Mouse (Mus musculus) adrenal gland, adult 8-10 months (tissue): ENCODE results near the gene Fosl1. TPM values are rescaled to one million over a fixed set of nuclear protein-coding genes. Genes with fewer than 3 reads are reported as not detected.
"Not testable (repeated sequence)": the region's sequence is repeated elsewhere in the genome, so short reads cannot be mapped to it uniquely, and the experiment has no call there.

Experiments used
- DNase-seq: peaks from one replicate; pipeline ENCODE4 v3.0.0; 2022
- total RNA-seq, 4 experiments: library from RNA; stranded (reverse); gene quantifications; 2 replicates each; pipeline ENCODE4 v1.2.4; 2022

The Fosl1 gene
- total RNA-seq, 4 experiments from 2014 or later = 0.22 to 0.86 (median 0.56) TPM; not detected in 1

DNA sequence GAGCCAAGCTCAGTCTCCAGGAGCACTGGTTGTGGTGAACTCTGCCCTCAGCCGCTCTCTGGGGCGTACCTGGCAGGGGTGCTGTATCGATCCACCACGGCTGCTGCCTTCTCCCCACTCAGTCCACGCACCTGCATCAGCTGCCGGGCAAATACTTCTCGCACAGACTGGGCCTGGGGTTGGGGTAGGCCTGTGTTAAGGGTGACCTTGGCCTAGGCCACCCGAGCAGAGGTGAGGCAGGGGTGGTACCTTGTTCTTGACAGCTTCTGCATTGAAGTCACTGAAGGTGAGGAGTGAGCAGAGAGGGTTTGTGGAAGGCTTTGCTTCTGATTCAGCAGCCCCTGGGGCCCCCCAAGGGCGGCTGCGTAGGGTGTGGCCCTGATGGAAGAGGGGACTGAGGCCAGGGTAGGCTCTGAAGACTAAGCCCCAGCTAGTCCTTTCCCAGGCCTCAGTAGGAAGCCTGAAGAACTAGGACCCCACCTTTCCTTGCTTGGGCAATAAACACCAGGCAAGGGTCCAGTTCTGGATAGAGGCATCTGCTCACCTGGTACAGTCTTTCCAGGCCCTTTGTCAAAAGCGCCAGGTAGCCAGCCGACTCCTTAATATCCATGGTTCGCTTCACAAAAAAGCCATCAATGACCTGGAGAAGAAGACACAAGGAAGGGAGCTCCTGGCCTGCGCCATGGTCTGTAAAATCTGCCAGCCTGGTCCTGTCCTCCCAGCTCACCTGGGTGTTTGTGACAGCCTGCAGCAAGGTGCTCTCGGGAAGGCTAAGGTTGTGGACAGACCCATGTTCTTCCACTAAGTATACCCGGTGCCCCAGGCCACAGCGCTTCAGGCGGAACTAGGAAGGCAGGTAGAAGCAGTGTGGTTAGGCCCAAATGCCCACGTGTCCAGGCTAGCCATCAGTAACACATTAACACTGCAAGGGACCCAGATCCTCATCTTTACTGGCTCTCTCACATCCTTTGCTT, 36.3 kb downstream of the Fosl1 start:
- no peak for DNase-seq

- DNase-seq = no peak
These were observed 37.1 kb downstream of the Fosl1 start for GRCm38 (mm10) chr19:5484496-5484895.

- DNase-seq = no peak
These were observed 38.0 kb downstream of the Fosl1 start for GRCm38 (mm10) chr19:5485371-5485770.

DNA sequence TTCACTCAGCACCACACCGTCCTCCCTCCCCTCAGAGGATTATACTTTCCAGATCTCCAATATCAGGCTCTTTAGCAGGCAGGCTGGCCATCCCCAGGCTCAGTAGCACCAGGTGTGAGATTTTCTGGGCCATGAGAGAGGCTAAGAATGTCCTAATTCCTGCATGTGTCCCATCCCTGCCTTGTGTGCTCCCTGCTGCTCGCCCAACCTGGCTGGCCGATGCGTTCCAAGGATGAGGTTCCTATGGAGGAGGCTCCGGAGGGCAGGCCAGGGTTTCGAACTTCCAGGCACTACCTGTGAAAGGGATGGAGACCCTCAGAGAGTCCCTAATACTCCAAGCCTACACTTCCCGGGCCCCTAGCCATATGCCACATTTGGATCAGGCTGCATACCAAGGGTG, 38.5 kb downstream of the Fosl1 start:
- DNase-seq = no peak

- no peak for DNase-seq
These were observed 38.9 kb downstream of the Fosl1 start for GRCm38 (mm10) chr19:5486286-5486685.

- DNase-seq = no peak
These were observed 39.4 kb downstream of the Fosl1 start for GRCm38 (mm10) chr19:5486771-5487170.

- peak; percentile 97 for DNase-seq
These were observed 40.6 kb downstream of the Fosl1 start, which contains the start of gene Mus81 for GRCm38 (mm10) chr19:5487768-5488550. TSS of gene Mus81 (minus strand) at chr19:5488402.

DNA sequence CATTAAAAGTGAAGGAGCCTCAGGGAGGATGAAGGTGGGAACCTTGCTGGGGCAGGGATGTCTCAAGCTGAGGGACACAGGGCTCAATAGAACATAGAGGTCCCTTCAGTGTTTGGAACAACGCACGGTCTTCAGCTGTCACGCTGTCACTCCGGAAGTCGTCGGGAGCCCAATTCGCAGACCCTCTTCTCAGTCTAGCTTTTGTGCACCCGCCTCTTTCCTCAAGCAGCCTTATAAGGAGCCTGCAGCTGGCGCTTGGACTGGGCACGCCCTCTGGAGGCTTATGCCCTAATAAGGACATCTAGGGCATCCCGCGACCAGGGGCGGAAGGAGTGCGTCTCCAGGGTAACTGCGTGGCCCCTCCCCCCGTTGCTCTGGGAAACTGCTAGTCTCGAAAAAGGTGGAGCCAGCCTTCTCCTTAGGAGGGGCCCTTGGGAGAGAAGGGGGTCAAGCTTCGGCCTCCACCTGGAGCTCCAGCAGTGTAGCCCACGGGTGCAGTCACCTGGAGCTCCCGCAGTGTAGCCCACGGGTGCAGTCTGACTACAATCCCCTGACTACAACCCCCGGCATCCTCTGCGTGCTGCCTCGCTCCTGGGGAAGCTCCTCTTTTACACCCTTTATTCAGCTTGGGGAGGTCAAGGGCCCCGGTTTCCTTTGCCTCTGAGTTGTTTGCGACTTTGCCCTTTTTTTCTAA, 41.7 kb downstream of the Fosl1 start:
- peak; percentile 96 for DNase-seq

GRCm38 (mm10) chr19:5489721-5490120, 42.4 kb downstream of the Fosl1 start:
- DNase-seq = not testable (repeated sequence)

- DNase-seq = peak; percentile 94
These were observed 43.1 kb downstream of the Fosl1 start, which contains the start of gene Cfl1 for GRCm38 (mm10) chr19:5490313-5490897. TSS of gene Cfl1 (plus strand) at chr19:5490455.

- DNase-seq = peak; percentile 85
These were observed 43.8 kb downstream of the Fosl1 start for GRCm38 (mm10) chr19:5490898-5491708.

GRCm38 (mm10) chr19:5492641-5493040, 45.3 kb downstream of the Fosl1 start:
- DNase-seq = no peak

DNA sequence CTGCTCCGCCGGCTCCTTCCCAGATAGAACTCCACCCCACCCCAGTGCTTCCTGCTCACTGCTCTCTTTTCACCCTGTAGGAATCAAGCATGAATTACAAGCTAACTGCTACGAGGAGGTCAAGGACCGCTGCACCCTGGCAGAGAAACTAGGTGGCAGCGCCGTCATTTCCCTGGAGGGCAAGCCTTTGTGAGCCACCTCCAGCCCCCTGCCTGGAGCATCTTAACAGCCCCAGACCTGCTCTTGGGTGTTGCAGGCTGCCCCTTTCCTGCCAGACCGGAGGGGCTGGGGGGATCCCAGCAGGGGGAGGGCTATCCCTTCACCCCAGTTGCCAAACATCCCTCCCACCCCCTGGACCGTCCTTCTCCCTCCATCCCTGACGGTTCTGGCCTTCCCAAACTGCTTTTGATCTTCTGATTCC, 46.0 kb downstream of the Fosl1 start:
- not testable (repeated sequence) for DNase-seq

GRCm38 (mm10) chr19:5494314-5494713, 47.0 kb downstream of the Fosl1 start:
- no peak for DNase-seq

- no peak for DNase-seq
These were observed 48.2 kb downstream of the Fosl1 start for GRCm38 (mm10) chr19:5495353-5496051.

DNA sequence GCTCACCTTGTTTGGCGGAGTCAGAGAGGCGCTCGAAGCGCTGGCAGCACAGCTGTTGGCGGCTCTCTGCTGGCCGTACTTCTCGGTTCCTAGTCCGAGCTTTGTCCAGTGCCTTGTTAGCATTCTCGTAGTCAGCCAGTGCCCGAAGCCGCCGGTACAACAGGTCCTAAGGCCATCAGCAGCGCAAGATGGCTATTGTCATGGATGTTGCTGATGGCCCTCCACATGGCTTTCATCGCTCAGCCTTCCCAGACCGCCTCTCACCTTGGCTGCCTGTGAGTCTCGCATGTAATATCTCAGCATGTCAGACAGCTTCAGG, 48.7 kb downstream of the Fosl1 start:
- no peak for DNase-seq

DNA sequence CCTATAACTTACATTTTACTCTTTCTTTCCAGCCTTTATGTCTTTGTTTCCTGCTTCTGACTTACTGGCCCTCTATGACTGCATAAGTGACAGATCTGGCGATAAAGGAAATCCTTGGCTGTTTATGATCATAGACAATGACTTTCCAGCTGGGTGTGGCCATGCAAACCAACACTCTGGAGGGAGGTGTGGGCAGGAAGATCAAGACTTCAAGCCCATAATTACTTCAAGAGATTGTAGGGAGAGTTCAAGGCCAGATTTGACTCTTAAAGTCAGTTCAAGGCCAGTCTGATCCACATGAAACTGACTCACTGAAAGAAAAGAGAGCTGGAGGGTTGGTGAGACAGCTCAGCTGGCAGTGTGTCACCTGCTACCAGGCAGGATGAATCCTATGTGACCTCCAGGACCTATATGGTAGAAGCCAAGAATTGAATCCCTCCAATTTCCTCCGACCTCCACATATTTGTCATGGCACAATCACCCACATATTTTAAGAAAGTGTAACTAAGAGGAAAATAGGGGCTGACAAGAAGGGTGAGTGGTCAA, 53.1 kb downstream of the Fosl1 start:
- no peak for DNase-seq

DNA sequence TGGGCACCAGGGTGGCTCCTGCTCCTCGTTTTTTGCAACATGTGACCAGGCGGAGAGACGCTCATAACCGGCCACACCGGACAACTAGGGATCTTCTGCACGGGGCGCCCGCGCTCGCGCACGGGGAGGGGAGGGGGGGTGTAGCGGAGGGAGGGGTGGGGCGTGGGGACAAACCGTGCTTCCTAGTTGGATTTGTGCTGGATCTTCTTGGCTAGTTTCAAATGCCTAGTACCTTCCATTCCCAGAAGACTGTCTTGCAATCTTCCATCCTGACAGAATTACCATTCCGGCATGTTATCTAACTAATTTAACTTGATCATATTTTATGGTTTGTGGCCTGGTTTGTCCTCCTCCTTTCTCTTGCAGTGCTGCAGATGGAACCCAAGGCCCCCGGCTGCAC, 56.3 kb downstream of the Fosl1 start, which contains the start of gene 1700020D05Rik:
Gene 1700020D05Rik (minus strand): TSS at position 101 of the 400 bp plus-strand sequence.
- no peak for DNase-seq
